Mouse (Mus musculus): ENCODE measurements around the gene Vcam1.

The Vcam1 gene

DNA sequence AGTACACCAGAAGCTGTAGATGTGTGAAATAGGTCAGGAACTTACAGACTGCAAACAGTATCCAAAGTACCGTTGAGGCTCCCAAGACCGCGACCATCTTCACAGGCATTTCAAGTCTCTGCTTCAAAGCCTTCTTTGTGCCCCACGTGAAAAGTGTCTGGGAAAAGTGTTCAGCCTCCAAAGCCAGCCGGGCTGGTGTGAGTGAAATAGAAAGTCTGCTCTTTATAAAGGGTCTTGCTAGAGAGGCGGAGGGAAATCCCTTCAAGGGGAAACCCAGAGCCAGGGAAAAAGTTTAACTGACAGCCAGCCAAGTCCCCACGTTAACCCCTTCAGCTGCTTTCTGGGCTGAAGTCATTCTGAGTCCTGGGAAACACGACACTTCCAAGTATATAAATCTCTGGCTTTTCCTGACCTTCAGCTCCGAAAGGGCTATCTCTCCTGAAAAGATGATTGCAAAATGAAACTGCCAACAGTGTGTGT is at the start of gene Vcam1:
Gene Vcam1 (minus strand): TSS at position 430 of the 480 bp plus-strand sequence.
- no peak for DNase-seq (ENCODE audit: low read depth, low spot score)

- no peak for DNase-seq (ENCODE audit: low read depth, low spot score)
These were observed 45.6 kb upstream of the Vcam1 start for GRCm38 (mm10) chr3:116175106-116175505.

DNA sequence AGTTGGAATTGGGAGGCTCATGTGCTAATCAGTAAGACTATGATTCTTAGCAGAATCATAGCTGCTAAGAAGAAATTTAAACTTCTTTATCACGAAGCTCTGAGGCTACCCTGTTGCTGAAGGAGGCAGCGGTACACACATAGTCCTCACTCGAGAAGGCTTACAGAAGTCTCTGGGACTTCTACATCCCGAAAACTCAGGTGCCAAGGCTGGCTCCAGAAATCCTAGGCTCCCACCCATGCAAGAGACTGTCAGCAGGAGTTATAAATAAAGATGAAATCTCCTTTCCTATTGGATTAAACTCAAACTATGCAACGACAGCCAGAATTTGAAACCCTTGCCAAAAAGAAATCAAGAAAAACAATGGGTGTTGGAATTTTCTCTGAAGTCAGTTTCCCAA is 42.0 kb upstream of the Vcam1 start:
- DNase-seq (ENCODE audit: low read depth, low spot score): no peak

DNA sequence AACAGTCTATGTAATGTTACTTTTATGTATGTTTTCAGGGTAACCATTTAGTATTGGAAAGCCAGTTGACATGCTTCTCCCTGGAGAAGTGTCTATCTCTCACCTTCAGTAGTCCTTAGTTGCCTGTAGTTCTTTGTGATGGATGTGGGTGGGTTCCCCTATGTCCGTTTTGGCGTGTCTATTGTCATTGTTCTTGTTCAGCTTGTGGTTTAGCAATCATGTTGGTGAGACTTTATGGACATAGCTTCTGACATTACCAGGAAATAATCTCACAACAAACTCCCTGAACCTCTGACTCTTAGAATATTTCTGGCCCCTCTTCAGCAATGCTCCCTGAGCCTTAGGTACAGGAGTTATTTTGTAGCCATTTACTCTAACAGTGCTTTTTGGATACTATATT is 38.6 kb upstream of the Vcam1 start:
- DNase-seq (ENCODE audit: low read depth, low spot score): no peak

GRCm38 (mm10) chr3:116166296-116166695 is 36.8 kb upstream of the Vcam1 start:
- no peak for DNase-seq (ENCODE audit: low read depth, low spot score)

- DNase-seq (ENCODE audit: low read depth, low spot score): no peak
These were observed 35.5 kb upstream of the Vcam1 start for GRCm38 (mm10) chr3:116165030-116165429.

- DNase-seq (ENCODE audit: low read depth, low spot score): no peak
These were observed 34.0 kb upstream of the Vcam1 start for GRCm38 (mm10) chr3:116163517-116163916.

GRCm38 (mm10) chr3:116162097-116162666 is 32.7 kb upstream of the Vcam1 start:
- DNase-seq (ENCODE audit: low read depth, low spot score): no peak

DNA sequence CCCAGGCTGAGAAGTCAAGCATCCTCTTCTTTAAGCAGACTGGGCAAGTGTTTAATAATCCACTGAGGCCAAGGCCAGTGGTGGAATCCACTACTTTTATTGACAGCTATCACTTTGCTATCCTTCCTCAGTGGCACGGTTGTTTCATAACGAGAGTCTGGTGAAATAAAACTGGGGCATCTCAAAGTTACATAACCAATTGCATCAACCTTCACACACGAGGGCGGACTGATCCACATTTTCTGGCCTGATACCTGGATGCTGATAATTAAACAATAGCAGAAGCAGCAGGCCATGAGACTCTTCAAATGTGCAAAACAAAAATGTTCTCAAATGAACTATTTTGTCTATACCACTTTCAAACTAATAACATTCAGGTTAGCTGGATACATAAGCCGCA is 29.9 kb upstream of the Vcam1 start:
- DNase-seq (ENCODE audit: low read depth, low spot score): no peak

DNA sequence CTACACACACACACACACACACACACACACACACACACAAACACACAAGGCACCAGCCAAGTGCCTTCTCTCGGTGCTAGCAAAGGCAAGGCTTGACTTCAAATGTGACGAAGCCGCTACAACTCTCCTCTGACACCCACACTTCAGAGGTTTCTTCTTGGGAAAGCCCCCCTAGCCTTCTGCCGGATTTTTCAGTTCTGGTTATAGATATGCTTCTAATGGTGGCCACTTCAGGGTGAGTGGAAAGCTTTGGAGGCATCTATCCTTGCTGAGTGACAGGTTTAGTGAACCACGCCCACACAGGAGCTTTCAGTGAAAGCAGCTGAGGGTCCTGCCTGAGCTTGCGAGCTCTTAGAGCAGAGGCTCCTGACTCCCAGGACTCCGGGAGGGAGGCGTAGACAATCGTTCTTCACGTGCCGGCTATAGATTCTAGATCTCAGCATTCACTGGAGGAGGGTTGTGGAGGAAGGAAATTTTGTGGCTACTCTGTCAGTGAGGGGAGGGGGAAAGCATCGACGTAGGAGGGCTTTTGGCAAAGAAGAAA is 28.0 kb upstream of the Vcam1 start:
- DNase-seq (ENCODE audit: low read depth, low spot score): peak; percentile 6

DNA sequence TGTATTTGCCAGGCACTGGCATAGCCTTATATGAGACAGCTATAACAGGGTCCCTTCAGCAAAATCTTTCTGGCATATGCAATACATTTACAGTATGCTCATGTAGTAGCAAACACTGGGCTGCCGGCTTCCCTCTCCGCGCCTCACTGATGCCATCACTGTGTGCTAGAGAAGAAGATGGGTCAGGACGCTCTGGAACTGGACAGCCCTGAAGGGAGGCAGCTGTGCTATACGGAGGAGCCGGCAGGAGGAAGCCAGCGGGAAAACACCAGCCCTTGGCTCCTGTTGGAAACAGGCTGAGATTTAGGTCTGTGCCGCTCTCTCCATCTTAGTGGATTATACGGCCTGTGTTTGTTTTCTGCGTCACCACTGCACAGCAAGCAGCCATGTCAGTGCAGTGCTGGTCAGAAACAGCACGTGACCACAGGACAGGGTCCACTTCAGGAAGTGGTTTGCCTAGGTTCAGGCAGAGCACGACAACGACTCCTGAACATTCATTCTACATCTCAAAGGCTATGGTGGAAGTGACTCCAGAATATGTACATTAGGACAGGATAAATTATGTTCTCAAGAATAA is 20.7 kb upstream of the Vcam1 start:
- no peak for DNase-seq (ENCODE audit: low read depth, low spot score)

- no peak for DNase-seq (ENCODE audit: low read depth, low spot score)
These were observed 19.6 kb upstream of the Vcam1 start for GRCm38 (mm10) chr3:116149096-116149495.

- DNase-seq (ENCODE audit: low read depth, low spot score): no peak
These were observed 19.2 kb upstream of the Vcam1 start for GRCm38 (mm10) chr3:116148676-116149075.

DNA sequence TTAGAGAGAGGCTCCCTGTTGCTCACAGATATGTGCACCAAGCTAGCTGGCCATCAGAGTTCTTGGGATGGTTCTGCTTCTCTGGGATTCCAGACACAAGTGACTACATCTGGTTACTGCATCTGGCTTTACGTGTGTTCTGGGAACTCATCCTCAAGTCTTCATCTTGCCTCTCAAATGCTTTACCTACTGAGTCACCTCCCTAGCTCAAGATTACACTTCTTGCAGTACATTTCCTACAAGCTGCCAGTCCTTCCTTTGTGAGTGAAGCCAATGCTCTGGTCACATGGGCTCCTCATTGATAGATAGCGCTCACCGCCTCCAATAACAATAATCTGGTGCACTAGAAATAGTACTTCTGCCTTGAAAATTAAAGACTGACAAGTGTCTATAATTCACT is 11.7 kb upstream of the Vcam1 start:
- DNase-seq (ENCODE audit: low read depth, low spot score): no peak

GRCm38 (mm10) chr3:116139000-116139399 is 9.5 kb upstream of the Vcam1 start:
- no peak for DNase-seq (ENCODE audit: low read depth, low spot score)

GRCm38 (mm10) chr3:116138081-116138480 is 8.6 kb upstream of the Vcam1 start:
- no peak for DNase-seq (ENCODE audit: low read depth, low spot score)

GRCm38 (mm10) chr3:116133363-116133762 is 3.9 kb upstream of the Vcam1 start:
- DNase-seq (ENCODE audit: low read depth, low spot score): no peak

DNA sequence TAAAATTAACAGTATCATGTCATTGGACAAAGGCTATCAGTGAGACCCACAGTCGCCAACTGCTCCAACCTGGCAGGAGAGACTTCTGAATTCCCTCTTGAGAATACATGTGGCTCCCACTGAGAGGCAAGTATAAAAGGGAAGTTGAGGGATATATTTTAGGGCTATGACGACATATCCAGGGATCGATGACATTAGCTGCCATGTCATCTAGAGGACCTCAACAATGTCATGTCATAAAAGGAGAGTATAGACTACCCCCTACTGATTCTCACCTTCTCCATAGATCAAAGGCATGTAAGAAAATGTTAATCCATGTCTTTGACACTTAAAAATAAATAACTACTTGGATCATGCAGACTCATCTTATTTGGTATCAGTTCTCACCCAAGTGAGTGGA is 1.2 kb upstream of the Vcam1 start:
- DNase-seq (ENCODE audit: low read depth, low spot score): no peak

DNA sequence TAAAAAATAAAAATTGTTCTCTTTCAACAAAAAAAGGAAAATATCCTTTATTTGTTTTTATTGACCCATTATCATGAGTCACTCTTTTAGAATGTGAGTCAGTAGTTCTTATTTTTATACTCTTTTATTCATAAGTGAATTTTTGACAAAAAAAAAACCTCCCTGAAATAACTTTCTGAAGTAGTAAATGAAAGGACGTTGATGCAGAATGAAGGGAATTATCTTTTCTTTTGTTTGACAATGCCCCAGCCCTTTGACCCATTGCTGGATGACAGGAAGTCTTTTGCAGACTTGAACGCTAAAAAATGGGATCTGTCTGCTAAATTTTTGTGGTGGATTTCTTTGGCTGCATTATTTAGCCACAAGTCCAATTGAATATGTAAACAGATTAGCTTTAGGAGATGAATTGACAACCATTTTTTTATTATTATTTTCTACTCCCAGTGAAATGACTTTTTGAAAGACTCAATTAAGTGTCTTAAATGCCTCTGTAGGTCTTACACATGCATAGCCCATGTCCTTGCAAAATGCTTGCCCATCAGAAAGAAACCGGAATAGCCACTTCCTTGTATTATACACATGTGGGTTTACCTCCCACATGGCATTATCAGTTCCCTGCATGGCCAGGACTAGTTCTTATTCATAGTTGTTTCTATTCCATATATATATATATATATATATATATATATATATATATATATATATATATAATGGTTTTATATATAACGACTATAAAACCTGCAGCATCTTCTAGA is 530 bp upstream of the Vcam1 start:
- no peak for DNase-seq (ENCODE audit: low read depth, low spot score)

DNA sequence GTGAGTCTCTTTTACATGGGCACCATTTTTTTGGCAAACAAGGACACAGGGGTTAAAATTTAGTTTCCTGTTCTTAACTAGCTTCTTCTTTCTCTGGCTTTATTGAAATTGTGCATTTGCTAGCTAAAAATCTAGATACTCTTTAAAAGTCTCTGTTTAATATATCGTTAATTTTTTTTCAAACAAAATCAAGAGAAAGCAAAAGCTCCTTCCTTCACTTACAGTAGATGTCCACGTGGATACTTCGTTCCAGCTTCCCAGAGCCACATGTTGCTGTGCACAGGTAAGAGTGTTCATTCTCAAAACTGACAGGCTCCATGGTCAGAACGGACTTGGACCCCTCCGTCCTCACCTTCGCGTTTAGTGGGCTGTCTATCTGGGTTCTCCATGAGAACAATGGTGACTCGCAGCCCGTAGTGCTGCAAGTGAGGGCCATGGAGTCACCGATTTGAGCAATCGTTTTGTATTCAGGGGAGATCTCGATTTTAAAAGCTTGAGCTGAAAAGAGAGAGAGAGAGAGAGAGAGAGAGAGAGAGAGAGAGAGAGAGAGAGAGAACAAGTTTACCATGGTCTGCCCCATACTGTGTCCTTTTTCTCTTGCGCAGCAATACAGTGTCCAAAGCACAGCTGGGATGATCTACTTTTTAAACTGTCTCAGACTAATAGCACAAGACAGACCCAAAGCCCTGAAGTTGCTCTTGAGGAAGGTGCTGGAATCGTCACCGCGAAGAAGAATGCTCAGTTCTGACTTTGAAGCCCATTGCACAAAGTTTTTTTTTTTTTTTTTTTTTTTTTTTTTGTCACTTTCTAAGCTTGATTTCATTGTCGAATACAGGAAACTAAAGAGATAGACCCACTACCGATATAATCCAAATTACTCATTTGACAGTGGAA is 930 bp downstream of the Vcam1 start:
- DNase-seq (ENCODE audit: low read depth, low spot score): no peak

DNA sequence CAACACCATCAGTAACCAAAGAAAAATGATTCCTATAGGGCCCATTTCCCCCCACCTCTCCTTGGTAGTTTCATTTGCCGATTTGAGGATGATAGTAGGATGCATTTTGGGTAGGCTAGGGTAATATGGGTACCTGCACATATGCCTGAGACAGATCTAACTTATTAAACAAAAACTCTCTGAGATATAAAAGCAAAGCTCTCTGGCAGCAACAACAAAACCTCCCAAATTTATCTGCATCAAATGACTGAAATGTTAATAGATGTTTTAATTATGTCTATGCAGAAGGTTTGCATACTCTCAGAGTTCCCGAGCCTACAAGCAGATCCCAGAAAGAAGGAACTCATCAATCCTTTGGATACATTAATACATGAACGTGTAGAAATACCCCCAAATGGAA is 1.7 kb downstream of the Vcam1 start:
- DNase-seq (ENCODE audit: low read depth, low spot score): no peak

DNA sequence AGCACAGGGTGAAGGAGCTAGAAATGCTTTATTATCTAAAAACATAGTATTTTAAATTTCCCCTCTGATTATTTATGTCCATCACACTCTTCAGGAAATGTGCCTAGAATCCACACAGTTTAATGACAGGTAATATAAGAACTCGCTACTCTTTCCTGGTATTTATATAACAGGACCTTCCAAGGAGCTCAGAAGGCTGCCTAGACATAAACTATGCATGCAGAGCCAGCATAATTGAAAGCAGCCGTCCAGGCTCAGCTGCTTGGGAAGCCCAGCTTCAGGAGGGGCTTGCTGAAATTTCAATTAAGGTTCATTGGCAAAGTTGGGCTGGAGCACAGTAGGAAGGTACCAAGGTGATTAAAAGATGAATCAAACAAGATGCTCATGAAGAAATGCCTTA is 2.2 kb downstream of the Vcam1 start:
- no peak for DNase-seq (ENCODE audit: low read depth, low spot score)
